Mouse (Mus musculus) stomach, postnatal 0 days (tissue): ENCODE results near the gene Cep164.

Experiments used
- CTCF ChIP-seq: IDR thresholded peaks from 2 replicates; pipeline ENCODE4 v1.5.1; 2016; ENCODE audit warnings: antibody characterized with exemption, low read depth, mild to moderate bottlenecking, moderate library complexity
- EP300 ChIP-seq: optimal IDR thresholded peaks from 2 replicates; pipeline ENCODE3; 2016; ENCODE audit warnings: antibody characterized with exemption

DNA sequence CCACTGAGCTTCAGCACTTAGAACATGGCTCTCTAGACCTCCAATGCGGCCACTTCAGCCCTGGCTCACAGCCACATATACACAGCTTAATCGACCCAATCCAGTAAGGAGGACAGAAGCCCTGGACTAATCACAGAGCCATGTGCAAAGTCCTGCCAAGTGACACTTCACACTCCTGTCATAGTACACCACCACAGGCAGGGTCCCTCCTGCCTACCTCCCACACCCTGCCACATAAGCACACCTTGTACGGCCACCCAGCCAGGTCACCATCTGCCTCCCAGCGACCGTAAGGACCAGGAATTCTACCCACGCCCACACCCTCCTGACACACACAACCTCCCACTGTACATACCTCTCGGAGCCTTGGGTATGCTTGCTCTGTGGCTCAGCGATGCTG, 41.4 kb downstream of the Cep164 start:
- no peak for TF ChIP-seq CTCF
- TF ChIP-seq EP300, result no peak
